Mouse (Mus musculus) heart, adult 11 months (tissue): ENCODE measurements around the gene Nectin2.

Source experiments
- DNase-seq: peaks from one replicate; pipeline ENCODE4 v3.0.0; 2022

The Nectin2 gene

GRCm38 (mm10) chr7:19685374-19685773 is 64.9 kb downstream of the Nectin2 start:
- no peak for DNase-seq

GRCm38 (mm10) chr7:19683771-19684201 is 66.5 kb downstream of the Nectin2 start:
- no peak for DNase-seq

- no peak for DNase-seq
These were observed 67.3 kb downstream of the Nectin2 start for GRCm38 (mm10) chr7:19682979-19683378.

- no peak for DNase-seq
These were observed 69.0 kb downstream of the Nectin2 start, which contains the start of the genes Gm44805 and Apoc4 for GRCm38 (mm10) chr7:19681202-19681694. TSS of gene Gm44805 (minus strand) at chr7:19681423. TSS of gene Apoc4 (minus strand) at chr7:19681479.

- no peak for DNase-seq
These were observed 69.6 kb downstream of the Nectin2 start for GRCm38 (mm10) chr7:19680702-19681101.

GRCm38 (mm10) chr7:19678901-19679300 is 71.4 kb downstream of the Nectin2 start:
- DNase-seq: no peak

GRCm38 (mm10) chr7:19677872-19678271 is 72.4 kb downstream of the Nectin2 start, which contains the start of gene Apoc2:
TSS of gene Apoc2 (minus strand) at chr7:19677941.
- no peak for DNase-seq

- peak; percentile 87 for DNase-seq
These were observed 73.6 kb downstream of the Nectin2 start for GRCm38 (mm10) chr7:19676662-19677061.

GRCm38 (mm10) chr7:19675824-19676223 is 74.5 kb downstream of the Nectin2 start:
- DNase-seq: peak; percentile 89

GRCm38 (mm10) chr7:19673083-19673699 is 77.1 kb downstream of the Nectin2 start:
- peak; percentile 91 for DNase-seq

GRCm38 (mm10) chr7:19671511-19671910 is 78.8 kb downstream of the Nectin2 start:
- DNase-seq: peak; percentile 91

- peak; percentile 99 for DNase-seq
These were observed 81.1 kb downstream of the Nectin2 start for GRCm38 (mm10) chr7:19668947-19669721.

GRCm38 (mm10) chr7:19667434-19667833 is 82.8 kb downstream of the Nectin2 start:
- peak; percentile 90 for DNase-seq

- no peak for DNase-seq
These were observed 83.5 kb downstream of the Nectin2 start for GRCm38 (mm10) chr7:19666750-19667149.
